Mouse (Mus musculus): ENCODE data around the gene Agxt2. TPM values are rescaled to one million over a fixed set of nuclear protein-coding genes. Genes with fewer than 3 reads are reported as not detected.

Gene Agxt2
- not detected in 2 replicates for polyA plus RNA-seq (2012; rRNA removed)

GRCm38 (mm10) chr15:10358039-10358948 lies at the start of gene Agxt2:
Agxt2 (plus strand) TSS chr15:10358532.

DNA sequence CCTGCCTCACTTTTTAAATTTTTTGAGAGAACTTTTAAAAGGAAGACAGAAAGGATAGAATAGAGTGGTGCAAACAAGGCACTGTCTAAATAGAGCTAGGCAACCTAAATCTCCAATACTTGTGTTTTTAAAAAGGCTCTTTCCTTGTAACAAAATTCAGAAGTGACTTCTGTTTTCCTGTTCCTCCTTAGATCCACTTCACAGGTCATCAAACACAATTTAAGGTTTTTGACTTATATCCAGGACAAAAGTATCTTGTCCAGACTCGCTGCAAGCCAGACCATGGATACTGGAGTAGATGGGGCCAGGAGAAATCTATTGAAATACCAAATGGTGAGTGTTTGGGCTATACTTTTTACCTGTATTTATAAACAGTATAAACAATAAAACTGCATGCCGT lies 33.3 kb upstream of the Agxt2 start, which contains the start of gene Gm21973:
Gm21973 (plus strand) TSS at position 301 of the 400 bp plus-strand sequence.

Other genes with a start within 250 kb of the Agxt2 start
- 0.28 and 0.49 TPM in 2 replicates for gene Prlr, start 181.3 kb upstream of the Agxt2 start, polyA plus RNA-seq (2012; rRNA removed)
- not detected in 2 replicates for gene Gm21973, start 33.2 kb upstream of the Agxt2 start, polyA plus RNA-seq (2012; rRNA removed)
- gene Dnajc21, start 112.0 kb downstream of the Agxt2 start, polyA plus RNA-seq (2012; rRNA removed), result 13.5 and 13.8 TPM in 2 replicates
- gene Brix1, start 127.4 kb downstream of the Agxt2 start, polyA plus RNA-seq (2012; rRNA removed), result 24.8 and 25.7 TPM in 2 replicates
- 23.7 and 26.4 TPM in 2 replicates for gene Rad1, start 127.5 kb downstream of the Agxt2 start, polyA plus RNA-seq (2012; rRNA removed)
- gene Ttc23l, start 200.1 kb downstream of the Agxt2 start, polyA plus RNA-seq (2012; rRNA removed), result not detected in 2 replicates

All from central nervous system, embryonic 14 days (tissue).